Mouse (Mus musculus) retina, postnatal 1 day (tissue): Measurements from ENCODE around the gene Ryr3.
A peak's percentile ranks its signal among the peaks of the same experiment; 100 is the strongest.
"Not testable (repeated sequence)": the region's sequence is repeated elsewhere in the genome, so short reads cannot be mapped to it uniquely, and the experiment has no call there.

Source experiments
- DNase-seq: peaks from one replicate; pipeline ENCODE4 v3.0.0-alpha.2; 2012

Ryr3 gene

GRCm38 (mm10) chr2:113094088-113094487 lies 122.8 kb downstream of the Ryr3 start:
- DNase-seq: peak; percentile 20

- DNase-seq: no peak
Measured at GRCm38 (mm10) chr2:113092756-113093155, 124.1 kb downstream of the Ryr3 start.

- DNase-seq: not testable (repeated sequence)
Measured at GRCm38 (mm10) chr2:113091316-113091715, 125.6 kb downstream of the Ryr3 start.

- DNase-seq: no peak
Measured at GRCm38 (mm10) chr2:113076396-113076795, 140.5 kb downstream of the Ryr3 start.

GRCm38 (mm10) chr2:113059367-113059766 lies 157.5 kb downstream of the Ryr3 start:
- DNase-seq: no peak

GRCm38 (mm10) chr2:113058914-113059313 lies 158.0 kb downstream of the Ryr3 start:
- DNase-seq: no peak

- no peak for DNase-seq
Measured at GRCm38 (mm10) chr2:113058116-113058515, 158.8 kb downstream of the Ryr3 start.

GRCm38 (mm10) chr2:113055591-113055990 lies 161.3 kb downstream of the Ryr3 start:
- DNase-seq: no peak

GRCm38 (mm10) chr2:113049831-113050230 lies 167.1 kb downstream of the Ryr3 start:
- DNase-seq: no peak

- no peak for DNase-seq
Measured at GRCm38 (mm10) chr2:113036550-113036949, 180.3 kb downstream of the Ryr3 start.

GRCm38 (mm10) chr2:113030689-113031088 lies 186.2 kb downstream of the Ryr3 start:
- no peak for DNase-seq

- DNase-seq: no peak
Measured at GRCm38 (mm10) chr2:113019896-113020295, 197.0 kb downstream of the Ryr3 start.

GRCm38 (mm10) chr2:113018278-113018677 lies 198.6 kb downstream of the Ryr3 start:
- DNase-seq: no peak

- no peak for DNase-seq
Measured at GRCm38 (mm10) chr2:113016236-113016635, 200.7 kb downstream of the Ryr3 start.

GRCm38 (mm10) chr2:113008961-113009740 lies 207.7 kb downstream of the Ryr3 start:
- no peak for DNase-seq

GRCm38 (mm10) chr2:112998498-112998897 lies 218.4 kb downstream of the Ryr3 start:
- DNase-seq: no peak

GRCm38 (mm10) chr2:112982908-112983510 lies 233.9 kb downstream of the Ryr3 start:
- DNase-seq: peak; percentile 34

- no peak for DNase-seq
Measured at GRCm38 (mm10) chr2:112966807-112967625, 249.9 kb downstream of the Ryr3 start.

GRCm38 (mm10) chr2:112948931-112949330 lies 268.0 kb downstream of the Ryr3 start:
- DNase-seq: no peak

- no peak for DNase-seq
Measured at GRCm38 (mm10) chr2:112931776-112932175, 285.1 kb downstream of the Ryr3 start.

- DNase-seq: no peak
Measured at GRCm38 (mm10) chr2:112913796-112914195, 303.1 kb downstream of the Ryr3 start.

GRCm38 (mm10) chr2:112912611-112913010 lies 304.3 kb downstream of the Ryr3 start:
- DNase-seq: no peak

- no peak for DNase-seq
Measured at GRCm38 (mm10) chr2:112910579-112910978, 306.3 kb downstream of the Ryr3 start.

GRCm38 (mm10) chr2:112909142-112909541 lies 307.8 kb downstream of the Ryr3 start:
- no peak for DNase-seq
